In the genomic region with DNA sequence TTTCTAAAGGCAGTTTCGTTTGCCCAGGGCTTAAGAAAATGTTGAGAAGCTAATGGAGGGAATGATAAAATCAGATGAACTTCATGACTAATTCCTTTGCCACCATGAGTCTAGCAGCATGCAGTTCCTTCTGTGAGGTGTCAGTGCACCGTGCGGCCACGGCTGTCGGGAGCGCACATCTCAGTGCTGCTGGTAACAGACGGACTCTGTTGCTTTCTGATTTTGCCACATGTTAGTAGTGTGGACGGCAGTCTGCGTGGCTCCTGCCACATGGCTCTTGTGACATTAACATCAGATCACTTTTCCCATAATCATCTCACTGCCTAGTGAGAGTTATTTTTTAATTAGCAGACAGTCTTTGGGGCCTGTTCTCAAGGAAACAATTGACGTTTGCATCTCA, we compare ENCODE assay signal across 24 mouse cellular contexts.
"Had no signal": no experiment of that assay in that cellular context is flagged by ENCODE, and none has a peak within 500 bp of the region (broad histone marks: within the 10 kb centered on the region; RNA-seq: fewer than 3 reads in every experiment).

No protein-coding gene starts in this region.

- H3K27me3 ChIP-seq: heart, embryonic 12.5 days; intestine, embryonic 15.5 days; limb, embryonic 12.5 days; liver, embryonic 13.5 days had no signal

- H3K9ac ChIP-seq: heart, embryonic 12.5 days; intestine, embryonic 15.5 days; limb, embryonic 12.5 days; liver, embryonic 13.5 days had no signal

- ATAC-seq: forebrain, embryonic 16.5 days; inflammation-experienced regulatory T-cells, adult 6 months; intestine, embryonic 15.5 days; intestine, postnatal 0 days had no signal

- H3K27ac ChIP-seq: heart, embryonic 10.5 days; intestine, embryonic 15.5 days; left cerebral cortex, adult 2 months; limb, embryonic 10.5 days; limb, embryonic 12.5 days; liver, embryonic 13.5 days had no signal

- H3K4me1 ChIP-seq: intestine, embryonic 15.5 days; limb, embryonic 10.5 days; limb, embryonic 12.5 days; liver, embryonic 13.5 days had no signal

- H3K9me3 ChIP-seq: heart, embryonic 10.5 days; heart, embryonic 12.5 days; intestine, embryonic 15.5 days; limb, embryonic 10.5 days; limb, embryonic 12.5 days; liver, embryonic 13.5 days had no signal

- DNase-seq: gastrocnemius, adult 2 months; gastrocnemius, postnatal 10 days; gastrocnemius, postnatal 25 days; heart, adult 18-20 months; heart, postnatal 10 days; heart, postnatal 4 days; kidney, adult 18-20 months; kidney, adult 8-10 months; kidney, postnatal 10 days; kidney, postnatal 25 days; kidney, postnatal 4 days; layer of hippocampus, adult 9-11 months; liver; liver, embryonic 13.5 days had no signal

- H3K36me3 ChIP-seq: intestine, embryonic 15.5 days had no signal

- H3K4me3 ChIP-seq: gastrocnemius, adult 2 months; heart, embryonic 10.5 days; heart, embryonic 12.5 days; intestine, embryonic 15.5 days; left cerebral cortex, adult 2 months; limb, embryonic 10.5 days; limb, embryonic 12.5 days; liver, embryonic 13.5 days had no signal

- H3K4me2 ChIP-seq: heart, embryonic 12.5 days; intestine, embryonic 15.5 days; limb, embryonic 12.5 days; liver, embryonic 11.5 days; liver, embryonic 13.5 days had no signal
